Mouse (Mus musculus) right cerebral cortex, adult 2 months (tissue): ENCODE measurements at regions not wholly inside any gene's neighbourhood (a gene's known extent, or its start where the extent isn't known, plus 50 kb on each side); places are given as distances from the start of the nearest gene placed in this dataset.

Source experiments
- DNase-seq, 2 experiments: peaks; one replicate each; pipeline ENCODE4 v3.0.0; 2021 to 2022; ENCODE audit warnings: low spot score in 2 of 2

DNA sequence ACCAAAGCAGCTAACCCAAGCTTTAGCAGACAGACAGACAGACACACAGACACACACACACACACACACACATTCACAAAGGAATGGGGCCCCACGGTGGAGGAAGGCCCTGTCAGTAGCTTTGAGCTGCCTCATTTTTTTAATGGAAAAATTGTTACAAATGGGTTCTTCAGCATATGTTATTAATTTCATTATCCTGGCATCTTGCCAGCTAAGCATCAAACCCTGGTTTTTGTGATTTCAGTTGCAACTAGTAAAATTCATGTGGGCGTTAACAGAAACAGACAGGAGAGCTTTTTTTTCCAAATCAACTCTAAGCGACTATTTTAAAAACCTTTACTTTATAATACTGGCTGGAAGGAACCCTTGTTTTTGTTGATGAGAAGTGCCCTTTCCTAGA, 138.4 kb upstream of the Eya4 start:
- no peak for DNase-seq

DNA sequence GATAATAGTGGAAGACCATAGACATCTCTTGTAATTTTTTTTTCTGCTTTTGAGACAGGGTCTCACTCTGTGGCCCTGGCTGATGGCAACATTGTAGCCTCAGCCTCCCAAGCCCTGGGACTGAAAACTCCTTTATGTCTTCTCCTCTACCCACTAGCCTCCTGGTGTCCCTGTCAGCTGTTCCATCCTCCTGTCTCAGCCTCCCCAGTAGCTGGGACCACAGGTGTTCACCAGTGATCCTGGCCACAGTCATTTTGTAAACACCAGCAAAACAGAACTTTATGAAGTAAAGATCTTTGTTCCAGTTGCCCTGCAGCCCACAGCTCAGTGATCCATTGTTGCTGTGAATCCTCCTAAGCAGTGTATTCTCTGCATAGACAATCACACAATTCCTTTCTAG, 129.9 kb upstream of the Eya4 start:
- no peak for DNase-seq

DNA sequence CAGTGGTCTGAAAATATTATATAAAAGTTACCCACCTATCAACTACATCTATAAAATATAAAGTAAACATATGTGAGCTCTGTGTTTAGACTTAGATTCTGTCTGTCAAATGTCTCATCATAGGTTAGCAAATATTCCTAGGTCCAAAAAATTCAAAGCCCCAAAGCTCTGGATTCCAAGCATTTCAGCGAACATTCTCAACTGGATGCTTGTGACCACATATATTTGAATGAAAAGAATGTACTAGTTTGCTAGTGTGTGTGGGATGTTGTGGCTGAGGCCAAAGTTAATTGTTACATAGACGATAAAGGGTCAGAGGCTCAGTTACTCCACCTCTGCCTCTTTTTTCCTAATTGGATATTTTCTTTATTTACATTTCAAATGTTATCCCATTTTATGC, 128.3 kb upstream of the Eya4 start:
- no peak for DNase-seq

DNA sequence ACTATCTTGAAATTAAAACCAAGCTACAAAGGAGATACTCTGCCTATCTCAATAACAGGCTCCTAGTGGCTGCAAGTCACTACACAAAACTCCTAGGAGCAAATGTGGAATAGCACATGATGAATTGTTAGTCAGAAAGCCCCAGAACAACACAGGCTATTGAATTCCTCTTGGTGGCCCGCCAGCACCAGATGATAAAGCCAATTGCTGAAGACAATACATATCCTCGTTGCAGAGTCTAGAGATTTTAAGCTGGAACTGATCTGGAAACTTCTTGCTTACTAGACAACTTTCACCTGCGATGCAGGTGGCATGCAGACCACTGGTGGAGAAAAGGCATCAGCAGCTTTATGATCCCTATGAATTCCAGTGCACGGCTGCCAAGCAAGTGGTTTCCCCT, 126.5 kb upstream of the Eya4 start:
- no peak for DNase-seq

DNA sequence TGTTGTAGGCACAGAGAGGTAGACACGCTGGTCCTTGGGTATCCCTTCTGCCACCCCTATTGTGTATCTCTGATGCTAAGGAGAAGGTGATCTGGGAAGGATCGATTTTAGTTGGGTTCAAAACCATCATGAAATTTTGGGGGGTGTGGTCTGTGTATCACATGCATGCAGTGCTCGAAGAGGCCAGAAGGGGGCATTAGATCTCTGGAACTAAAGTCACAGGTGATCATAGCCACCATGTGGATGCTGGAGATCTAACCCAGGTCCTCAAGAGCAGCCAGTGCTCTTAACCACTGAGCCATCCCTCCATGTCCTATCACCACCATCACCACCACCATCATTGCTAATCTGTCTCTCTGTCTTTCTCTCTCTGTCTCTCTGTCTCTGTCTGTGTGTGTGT, 100.4 kb upstream of the Eya4 start:
- DNase-seq = no peak

DNA sequence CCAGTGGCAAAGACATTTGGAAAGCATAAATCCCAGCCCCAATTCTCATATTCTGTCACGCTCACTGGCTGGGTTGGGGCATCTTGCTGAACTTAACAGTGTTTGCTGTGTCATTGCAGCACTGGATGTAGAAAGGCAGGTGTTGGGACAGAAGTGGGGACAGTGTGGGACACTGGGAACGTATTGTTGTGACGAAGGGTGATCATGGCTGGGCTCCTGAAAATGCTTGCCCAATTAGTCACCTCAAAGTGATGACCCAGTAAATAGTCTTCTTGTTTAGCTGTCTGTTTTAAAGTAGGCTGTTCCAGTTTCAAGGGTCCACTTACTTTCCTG, 100.0 kb upstream of the Eya4 start:
- DNase-seq = no peak

DNA sequence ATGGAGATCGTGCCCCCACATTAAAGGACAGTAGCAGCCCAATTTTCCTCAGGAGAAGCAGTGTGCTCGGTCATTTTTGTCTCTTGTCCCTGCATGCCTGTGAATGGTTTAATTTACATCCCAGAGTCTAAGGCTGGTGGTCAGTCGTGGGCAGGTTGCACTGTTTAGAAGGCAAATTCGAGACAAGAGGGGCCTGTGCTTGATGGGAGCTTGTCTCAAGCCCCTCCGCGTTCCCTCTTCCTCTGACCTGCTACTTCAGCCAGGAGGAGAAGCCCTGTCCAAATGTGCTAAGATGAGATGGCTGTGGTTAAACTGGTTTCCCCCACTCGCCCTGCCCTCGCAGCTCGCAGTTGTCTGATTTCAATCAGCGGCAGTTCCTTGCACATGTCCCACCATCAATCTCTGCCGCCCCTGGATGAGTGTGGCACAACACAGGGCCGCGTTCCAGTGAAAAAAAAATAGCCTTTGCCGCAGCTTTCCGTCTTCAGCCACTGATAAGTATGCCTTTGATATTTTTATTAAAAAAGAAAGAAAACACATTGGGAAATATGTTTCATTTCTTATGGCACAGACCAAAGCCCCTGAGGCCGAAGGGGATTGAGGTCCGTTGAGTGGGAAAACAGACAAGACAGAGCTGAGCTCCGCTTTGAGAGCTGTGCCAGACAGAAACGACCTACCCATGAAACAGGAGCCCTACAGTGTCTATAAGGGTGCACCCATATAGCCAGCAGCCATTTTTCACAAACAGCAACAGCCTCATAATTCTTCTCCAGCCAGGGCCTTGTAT, 99.5 kb upstream of the Eya4 start:
- DNase-seq = no peak

DNA sequence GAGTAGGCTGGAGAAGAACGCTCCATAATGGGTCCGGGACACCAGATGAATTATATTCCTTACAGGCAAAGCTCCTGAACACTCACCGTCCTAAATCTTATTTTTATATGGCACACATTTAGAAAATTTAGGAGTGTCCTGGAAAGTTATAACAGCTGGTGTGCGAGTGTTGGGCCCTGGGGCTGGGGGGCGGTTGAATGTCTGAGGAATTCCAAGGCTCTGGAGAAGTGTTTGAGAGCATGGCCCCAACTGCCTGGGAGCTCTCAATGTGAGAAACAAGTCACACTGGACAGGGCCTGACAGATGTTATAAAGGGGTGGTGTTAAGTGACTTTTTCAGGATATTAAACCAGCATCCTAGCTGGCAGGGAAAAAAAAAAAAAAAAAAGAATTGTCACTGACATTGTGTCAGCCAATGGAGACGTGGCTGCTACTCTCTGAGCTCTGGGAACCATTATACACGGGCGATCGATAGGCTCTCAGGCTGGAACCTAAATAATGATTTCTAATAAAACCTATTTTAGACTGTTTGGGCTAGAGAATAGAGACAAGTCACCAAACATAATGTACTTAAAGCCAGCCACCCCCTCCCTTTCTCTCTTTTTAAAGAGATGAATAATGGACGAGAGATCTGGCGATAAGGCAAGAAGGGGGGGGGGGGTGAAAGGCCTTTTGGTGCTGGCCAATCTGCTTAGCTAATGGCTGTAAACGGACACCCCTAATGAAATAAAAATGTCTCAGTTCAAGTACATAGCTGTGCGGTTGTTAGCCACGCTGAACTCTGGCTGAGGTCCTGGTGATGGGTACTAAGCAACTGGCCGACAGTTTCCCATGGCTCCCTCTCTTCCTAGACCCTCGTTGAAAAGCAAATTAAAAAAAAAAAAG, 98.6 kb upstream of the Eya4 start:
- no peak for DNase-seq

DNA sequence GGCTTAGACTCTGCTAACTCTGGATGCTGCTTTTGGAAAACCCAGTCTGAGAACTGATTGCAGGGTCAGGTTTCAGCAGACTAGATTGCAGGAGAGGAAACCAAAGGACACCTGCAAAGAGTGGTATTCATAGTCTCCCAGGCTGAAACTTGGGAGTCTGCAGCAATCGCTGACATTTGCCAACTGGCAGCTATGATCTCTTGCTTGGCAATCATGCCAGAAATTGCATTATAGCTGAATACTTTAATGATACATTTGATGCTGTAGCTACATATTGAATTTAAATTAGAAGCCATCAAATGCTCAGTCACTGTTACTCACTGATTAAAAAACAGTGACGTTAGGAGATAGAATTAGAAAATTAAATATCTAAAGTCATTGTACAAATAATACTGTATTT, 79.8 kb upstream of the Eya4 start:
- no peak for DNase-seq

DNA sequence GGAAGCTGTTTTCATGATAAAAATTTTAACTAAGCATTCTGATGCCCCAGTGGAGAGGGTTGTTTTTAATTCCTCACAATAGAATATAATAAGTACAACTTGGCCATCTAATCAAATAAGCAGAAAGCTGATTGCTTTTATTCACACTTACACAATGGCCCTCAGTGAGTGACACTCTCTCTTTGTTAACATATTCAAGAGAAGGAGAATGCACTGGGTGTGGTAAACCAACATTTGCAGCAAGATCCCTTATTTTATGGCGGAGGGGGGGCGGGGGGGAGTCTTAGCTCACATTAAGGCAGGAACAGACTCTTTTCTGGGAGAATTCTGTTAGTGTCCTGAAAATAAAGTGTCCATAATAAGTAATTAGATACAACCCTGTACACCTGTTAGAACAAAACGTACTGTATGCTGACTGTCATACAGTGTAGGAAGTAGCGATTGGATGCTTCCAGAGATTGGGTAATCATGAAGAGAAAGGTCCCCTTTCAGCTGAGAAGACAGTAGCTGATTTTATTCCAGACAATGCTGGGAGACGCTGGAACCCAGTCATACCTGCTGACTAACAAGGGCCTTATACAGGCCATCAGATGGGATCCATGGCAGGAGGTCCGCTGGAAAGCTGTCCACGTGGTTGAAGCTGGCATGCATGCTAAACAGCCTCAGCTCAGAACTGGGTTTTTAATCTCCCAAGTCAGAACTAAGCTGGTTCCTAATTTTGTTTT, 63.4 kb upstream of the Eya4 start:
- no peak for DNase-seq

DNA sequence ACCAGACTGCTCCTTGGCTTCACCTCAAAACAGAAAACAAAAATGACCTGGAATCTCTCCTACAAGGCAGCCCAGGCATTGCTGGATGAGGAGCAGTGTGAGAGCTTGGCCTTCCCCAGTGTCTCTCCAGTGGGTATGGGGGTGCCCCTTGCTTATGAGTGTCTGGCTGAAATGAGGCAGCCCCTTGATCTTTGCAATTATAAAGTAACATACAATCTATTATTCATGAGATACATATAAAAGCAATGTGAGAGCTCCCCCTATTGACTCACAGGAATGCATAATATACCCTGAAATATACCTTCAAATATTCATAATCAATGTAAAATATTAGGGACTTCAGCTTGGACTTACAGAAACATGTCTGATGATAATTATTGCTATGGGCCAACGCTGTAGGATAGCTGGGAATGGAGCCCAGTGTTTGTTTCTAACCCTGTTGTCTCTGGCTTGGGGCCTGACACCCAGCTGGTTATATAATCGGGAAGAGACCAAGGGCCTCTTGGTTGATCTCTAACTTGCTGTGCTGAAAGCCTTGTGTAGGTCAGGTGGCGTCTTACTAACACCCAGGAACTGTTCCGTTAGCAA, 52.9 kb upstream of the Eya4 start:
- peak; percentile 8 to 22 for DNase-seq
